Mouse (Mus musculus): ENCODE data around the gene Ksr2. TPM values are rescaled to one million over a fixed set of nuclear protein-coding genes. Genes with fewer than 3 reads are reported as not detected.

Ksr2 gene
- polyA plus RNA-seq, 1 experiment from 2014 or later, result 0.36 TPM

GRCm38 (mm10) chr5:117780681-117781080 lies 366.9 kb downstream of the Ksr2 start, which contains the start of gene Nos1:
TSS of gene Nos1 (plus strand) at chr5:117781032.
- 22% methylated on average over 9 of the region's 10 CpGs for WGBS
- Histone ChIP-seq H3K9ac (no peak within 1 kb of the TSS), H3K4me3 (ENCODE audit: low read depth, low read length) (no peak within 1 kb of the TSS), H3K4me2 (no peak within 1 kb of the TSS), H3K9me3 (ENCODE audit: low read depth, low read length) (no peaks in the 10 kb centered on the region), H3K36me3 (ENCODE audit: insufficient read depth) (no peaks in the 10 kb centered on the region), H3K4me1 (ENCODE audit: insufficient read depth) (no peaks in the 10 kb centered on the region), H3K27me3 (ENCODE audit: insufficient read depth, low read length) (no peaks in the 10 kb centered on the region), H3K27ac (ENCODE audit: low read depth) (no peak within 1 kb of the TSS)
- no peak for DNase-seq
- ATAC-seq (ENCODE audit: insufficient read depth), result no peak
- no peak for TF ChIP-seq CTCF (IDR thresholded peaks at IDR 0.05; ENCODE audit: low read depth)

- H3K27ac ChIP-seq (ENCODE audit: low read depth), result no peak overlapping the region
- H3K9ac ChIP-seq, result no peak overlapping the region
- DNase-seq, result no peak
- H3K4me3 ChIP-seq (ENCODE audit: low read depth, low read length), result no peak overlapping the region
- TF ChIP-seq CTCF (IDR thresholded peaks at IDR 0.05; ENCODE audit: low read depth), result no peak
- H3K27me3 ChIP-seq (ENCODE audit: insufficient read depth, low read length), result no peaks in the 10 kb centered on the region
- no peaks in the 10 kb centered on the region for H3K36me3 ChIP-seq (ENCODE audit: insufficient read depth)
- no peak overlapping the region for H3K4me2 ChIP-seq
- WGBS, result 68% methylated on average over 6 of the region's 6 CpGs
- no peaks in the 10 kb centered on the region for H3K9me3 ChIP-seq (ENCODE audit: low read depth, low read length)
- no peak for ATAC-seq (ENCODE audit: insufficient read depth)
- no peaks in the 10 kb centered on the region for H3K4me1 ChIP-seq (ENCODE audit: insufficient read depth)
These were observed 367.4 kb downstream of the Ksr2 start for GRCm38 (mm10) chr5:117781178-117781577.

- 40% methylated on average over 6 of the region's 6 CpGs for WGBS
- H3K9me3 ChIP-seq (ENCODE audit: low read depth, low read length), result no peaks in the 10 kb centered on the region
- no peak overlapping the region for H3K4me2 ChIP-seq
- H3K36me3 ChIP-seq (ENCODE audit: insufficient read depth), result no peaks in the 10 kb centered on the region
- DNase-seq (no peak), ATAC-seq (ENCODE audit: insufficient read depth) (no peak)
- no peak overlapping the region for H3K9ac ChIP-seq
- no peak overlapping the region for H3K27ac ChIP-seq (ENCODE audit: low read depth)
- H3K4me3 ChIP-seq (ENCODE audit: low read depth, low read length), result no peak overlapping the region
- no peak for TF ChIP-seq CTCF (IDR thresholded peaks at IDR 0.05; ENCODE audit: low read depth)
- no peaks in the 10 kb centered on the region for H3K4me1 ChIP-seq (ENCODE audit: insufficient read depth)
- no peaks in the 10 kb centered on the region for H3K27me3 ChIP-seq (ENCODE audit: insufficient read depth, low read length)
These were observed 376.3 kb downstream of the Ksr2 start for GRCm38 (mm10) chr5:117790071-117790470.

GRCm38 (mm10) chr5:117791875-117792274 lies 378.1 kb downstream of the Ksr2 start:
- no peaks in the 10 kb centered on the region for H3K4me1 ChIP-seq (ENCODE audit: insufficient read depth)
- no peaks in the 10 kb centered on the region for H3K27me3 ChIP-seq (ENCODE audit: insufficient read depth, low read length)
- no peak overlapping the region for H3K27ac ChIP-seq (ENCODE audit: low read depth)
- WGBS, result 79% methylated on average over 14 of the region's 14 CpGs
- no peaks in the 10 kb centered on the region for H3K36me3 ChIP-seq (ENCODE audit: insufficient read depth)
- DNase-seq (no peak), ATAC-seq (ENCODE audit: insufficient read depth) (no peak)
- no peak for TF ChIP-seq CTCF (IDR thresholded peaks at IDR 0.05; ENCODE audit: low read depth)
- H3K9ac ChIP-seq, result no peak overlapping the region
- no peak overlapping the region for H3K4me2 ChIP-seq
- H3K9me3 ChIP-seq (ENCODE audit: low read depth, low read length), result no peaks in the 10 kb centered on the region
- no peak overlapping the region for H3K4me3 ChIP-seq (ENCODE audit: low read depth, low read length)

- DNase-seq (no peak), ATAC-seq (ENCODE audit: insufficient read depth) (no peak)
- Histone ChIP-seq H3K27me3 (ENCODE audit: insufficient read depth, low read length) (no peaks in the 10 kb centered on the region), H3K9ac (no peak overlapping the region), H3K4me3 (ENCODE audit: low read depth, low read length) (no peak overlapping the region), H3K4me1 (ENCODE audit: insufficient read depth) (no peaks in the 10 kb centered on the region), H3K4me2 (no peak overlapping the region), H3K27ac (ENCODE audit: low read depth) (no peak overlapping the region), H3K9me3 (ENCODE audit: low read depth, low read length) (no peaks in the 10 kb centered on the region), H3K36me3 (ENCODE audit: insufficient read depth) (no peaks in the 10 kb centered on the region)
- 57% methylated on average over 9 of the region's 9 CpGs for WGBS
- TF ChIP-seq CTCF (IDR thresholded peaks at IDR 0.05; ENCODE audit: low read depth), result no peak
These were observed 387.0 kb downstream of the Ksr2 start for GRCm38 (mm10) chr5:117800849-117801248.

GRCm38 (mm10) chr5:117802071-117802521 lies 388.3 kb downstream of the Ksr2 start:
- Histone ChIP-seq H3K27me3 (ENCODE audit: insufficient read depth, low read length) (no peaks in the 10 kb centered on the region), H3K27ac (ENCODE audit: low read depth) (no peak overlapping the region), H3K4me2 (no peak overlapping the region), H3K9ac (no peak overlapping the region), H3K36me3 (ENCODE audit: insufficient read depth) (no peaks in the 10 kb centered on the region), H3K9me3 (ENCODE audit: low read depth, low read length) (no peaks in the 10 kb centered on the region), H3K4me3 (ENCODE audit: low read depth, low read length) (no peak overlapping the region), H3K4me1 (ENCODE audit: insufficient read depth) (no peaks in the 10 kb centered on the region)
- TF ChIP-seq CTCF (IDR thresholded peaks at IDR 0.05; ENCODE audit: low read depth), result no peak
- ATAC-seq (ENCODE audit: insufficient read depth), result no peak
- WGBS, result 73% methylated on average over 11 of the region's 11 CpGs
- no peak for DNase-seq

- Histone ChIP-seq H3K36me3 (ENCODE audit: insufficient read depth) (no peaks in the 10 kb centered on the region), H3K4me2 (no peak overlapping the region), H3K27ac (ENCODE audit: low read depth) (no peak overlapping the region), H3K4me3 (ENCODE audit: low read depth, low read length) (no peak overlapping the region), H3K9ac (no peak overlapping the region), H3K9me3 (ENCODE audit: low read depth, low read length) (no peaks in the 10 kb centered on the region), H3K4me1 (ENCODE audit: insufficient read depth) (no peaks in the 10 kb centered on the region), H3K27me3 (ENCODE audit: insufficient read depth, low read length) (no peaks in the 10 kb centered on the region)
- WGBS, result 55% methylated on average over 7 of the region's 7 CpGs
- ATAC-seq (ENCODE audit: insufficient read depth) (no peak), DNase-seq (no peak)
- TF ChIP-seq CTCF (IDR thresholded peaks at IDR 0.05; ENCODE audit: low read depth), result no peak
These were observed 389.8 kb downstream of the Ksr2 start for GRCm38 (mm10) chr5:117803551-117803950.

- no peak for TF ChIP-seq CTCF (IDR thresholded peaks at IDR 0.05; ENCODE audit: low read depth)
- no peak overlapping the region for H3K4me2 ChIP-seq
- no peaks in the 10 kb centered on the region for H3K4me1 ChIP-seq (ENCODE audit: insufficient read depth)
- H3K36me3 ChIP-seq (ENCODE audit: insufficient read depth), result no peaks in the 10 kb centered on the region
- no peak for ATAC-seq (ENCODE audit: insufficient read depth)
- no peak overlapping the region for H3K9ac ChIP-seq
- H3K9me3 ChIP-seq (ENCODE audit: low read depth, low read length), result no peaks in the 10 kb centered on the region
- no peak overlapping the region for H3K4me3 ChIP-seq (ENCODE audit: low read depth, low read length)
- H3K27me3 ChIP-seq (ENCODE audit: insufficient read depth, low read length), result no peaks in the 10 kb centered on the region
- 87% methylated on average over 7 of the region's 7 CpGs for WGBS
- no peak for DNase-seq
- no peak overlapping the region for H3K27ac ChIP-seq (ENCODE audit: low read depth)
These were observed 397.1 kb downstream of the Ksr2 start for GRCm38 (mm10) chr5:117810930-117811329.
